Mouse (Mus musculus) kidney, embryonic 16.5 days (tissue): Measurements from ENCODE around the gene Aoc2. TPM values are rescaled to one million over a fixed set of nuclear protein-coding genes. Genes with fewer than 3 reads are reported as not detected.

Source experiments
- ATAC-seq: fragments of 200-750 bp; cut with Nextera tagmentation; 2 replicates; pipeline ENCODE4 v1.8.0; 2017; ENCODE audit warnings: moderate TSS enrichment; ENCODE audit not compliant: low FRiP score, low TSS enrichment
- H3K27ac ChIP-seq: fragments of 300-500 bp; sonication (generic); 2 replicates; pipeline ENCODE4 v1.5.1; 2014; ENCODE audit warnings: low read length
- H3K27me3 ChIP-seq: fragments of 300-500 bp; sonication (generic); 2 replicates; pipeline ENCODE4 v1.6.1; 2014; ENCODE audit warnings: low read length, control low read depth, mixed read lengths; ENCODE audit not compliant: insufficient read depth
- H3K36me3 ChIP-seq: fragments of 300-500 bp; sonication (generic); 2 replicates; pipeline ENCODE4 v1.6.1; 2014; ENCODE audit warnings: low read length, control low read depth, mixed read lengths; ENCODE audit not compliant: insufficient read depth
- H3K4me1 ChIP-seq: fragments of 300-500 bp; sonication (generic); 2 replicates; pipeline ENCODE4 v1.6.1; 2014; ENCODE audit warnings: low read length, control low read depth, mixed read lengths; ENCODE audit not compliant: insufficient read depth
- H3K4me2 ChIP-seq: fragments of 300-500 bp; sonication (generic); replicated peaks from 2 replicates; pipeline ENCODE4 v1.6.1; 2014; ENCODE audit warnings: low read depth, low read length
- H3K4me3 ChIP-seq: fragments of 300-500 bp; sonication (generic); 2 replicates; pipeline ENCODE4 v1.5.1; 2014; ENCODE audit warnings: mild to moderate bottlenecking, low read length
- H3K9ac ChIP-seq: fragments of 300-500 bp; sonication (generic); replicated peaks from 2 replicates; pipeline ENCODE4 v1.6.1; 2014; ENCODE audit warnings: low read length
- H3K9me3 ChIP-seq: fragments of 300-500 bp; sonication (generic); 2 replicates; pipeline ENCODE4 v1.6.1; 2016; ENCODE audit warnings: low read length, control low read depth
- WGBS: fragments of 180-500 bp; shearing (Covaris S2); extraction: QIAGEN DNeasy Blood & Tissue Kit; methylation state at CpG from one replicate; pipeline ENCODE4 v1.1.7; 2014; 5-methylcytosine and 5-hydroxymethylcytosine counted together
- polyA plus RNA-seq: library from polyadenylated mRNA; unstranded; fragments of >200 nt; fragmentation: Nextera tagmentation; extraction: Ambion mirVana; gene quantifications from 2 replicates; pipeline ENCODE4 v1.2.1, GENCODE M21; 2015

The Aoc2 gene
- polyA plus RNA-seq, 1 experiment from 2014 or later: 1.7 TPM

GRCm38 (mm10) chr11:101351721-101352111 lies 26.9 kb downstream of the Aoc2 start:
- 62% methylated on average over 3 of the region's 3 CpGs for WGBS

DNA sequence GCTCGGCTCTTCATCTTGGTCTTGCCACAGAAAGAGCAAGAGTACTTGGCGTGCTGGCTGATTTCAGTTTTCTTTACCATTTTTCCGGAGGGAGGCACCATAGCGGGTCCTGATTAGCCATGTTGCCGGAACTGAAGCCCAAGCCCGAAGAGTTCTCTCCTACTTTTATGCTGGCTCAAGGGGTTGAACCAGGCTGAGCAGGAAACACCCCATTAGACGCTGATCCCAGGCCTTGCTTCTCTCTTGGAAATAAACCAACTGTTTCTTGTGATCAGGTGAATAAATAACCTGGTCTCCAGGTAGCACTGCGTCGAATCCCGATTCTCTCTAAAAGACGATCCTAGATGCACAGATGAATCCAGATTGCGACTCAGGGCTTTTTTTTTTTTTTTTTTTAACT lies 28.6 kb downstream of the Aoc2 start:
- Histone ChIP-seq H3K9ac (no peak overlapping the region; the same call in 1 of the 2 replicates), H3K27me3 (no peaks in the 10 kb centered on the region), H3K36me3 (no peaks in the 10 kb centered on the region), H3K9me3 (no peaks in the 10 kb centered on the region; the same call in 1 of the 2 replicates), H3K27ac (no peak overlapping the region; the same call in 1 of the 2 replicates), H3K4me2 (no peak overlapping the region), H3K4me1 (no peaks in the 10 kb centered on the region; the same call in none of the 2 replicates), H3K4me3 (no peak overlapping the region)
- 78% methylated on average over 12 of the region's 12 CpGs for WGBS
- ATAC-seq: no peak

More at GRCm38 (mm10) chr11:101351721-101352111, 26.9 kb downstream of the Aoc2 start:
- H3K9ac ChIP-seq: no peak overlapping the region
- no peak overlapping the region for H3K4me2 ChIP-seq
- H3K27me3 ChIP-seq: no peaks in the 10 kb centered on the region
- no peaks in the 10 kb centered on the region; the same call in none of the 2 replicates for H3K4me1 ChIP-seq
- no peak overlapping the region for H3K4me3 ChIP-seq
- no peaks in the 10 kb centered on the region; the same call in 1 of the 2 replicates for H3K9me3 ChIP-seq
- no peak overlapping the region for H3K27ac ChIP-seq
- H3K36me3 ChIP-seq: no peaks in the 10 kb centered on the region
- ATAC-seq: no peak

DNA sequence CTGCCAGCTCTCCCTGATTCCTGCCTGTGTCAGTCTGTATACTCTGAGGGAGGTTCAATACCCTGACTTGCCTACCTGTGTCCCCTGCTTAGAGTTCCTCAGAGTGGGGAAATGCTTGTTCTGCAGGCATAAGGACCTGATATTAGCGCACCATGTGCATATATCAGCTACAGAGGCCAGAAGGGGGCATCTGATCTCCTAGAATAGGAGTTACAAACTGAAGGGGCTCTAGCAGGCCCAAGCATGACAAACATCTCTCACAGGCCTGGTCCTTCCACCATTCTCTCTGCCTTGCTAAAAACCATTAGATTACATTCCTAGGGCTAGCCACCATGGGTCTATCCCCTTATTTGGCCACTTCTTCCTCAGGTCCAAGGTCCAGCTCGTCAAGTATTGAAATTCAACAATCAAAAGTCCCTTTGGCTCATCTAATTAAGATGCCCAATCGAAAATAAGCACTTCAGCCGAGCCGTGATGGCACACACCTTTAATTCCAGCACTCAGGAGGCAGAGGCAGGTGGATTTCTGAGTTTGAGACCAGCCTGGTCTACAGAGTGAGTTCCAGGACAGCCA lies 29.7 kb downstream of the Aoc2 start:
- no peaks in the 10 kb centered on the region for H3K36me3 ChIP-seq
- ATAC-seq: no peak
- no peaks in the 10 kb centered on the region; the same call in none of the 2 replicates for H3K4me1 ChIP-seq
- no peaks in the 10 kb centered on the region for H3K27me3 ChIP-seq
- 88% methylated on average over 5 of the region's 5 CpGs for WGBS
- no peak overlapping the region for H3K4me3 ChIP-seq
- H3K9ac ChIP-seq: no peak overlapping the region
- no peak overlapping the region for H3K4me2 ChIP-seq
- H3K27ac ChIP-seq: no peak overlapping the region
- H3K9me3 ChIP-seq: no peaks in the 10 kb centered on the region; the same call in 1 of the 2 replicates

GRCm38 (mm10) chr11:101355916-101356315 lies 31.1 kb downstream of the Aoc2 start:
- no peak for ATAC-seq
- H3K4me3 ChIP-seq: no peak overlapping the region
- no peaks in the 10 kb centered on the region for H3K9me3 ChIP-seq
- no peak overlapping the region for H3K4me2 ChIP-seq
- WGBS: 92% methylated on average over 2 of the region's 2 CpGs
- H3K27me3 ChIP-seq: no peaks in the 10 kb centered on the region
- no peaks in the 10 kb centered on the region for H3K36me3 ChIP-seq
- no peak overlapping the region for H3K27ac ChIP-seq
- no peak overlapping the region for H3K9ac ChIP-seq
- H3K4me1 ChIP-seq: peaks cover 9% of the 10 kb centered on the region

- H3K4me2 ChIP-seq: no peak overlapping the region
- H3K27ac ChIP-seq: no peak overlapping the region
- ATAC-seq: no peak
- no peaks in the 10 kb centered on the region for H3K36me3 ChIP-seq
- 77% methylated on average over 3 of the region's 3 CpGs for WGBS
- peaks cover 13% of the 10 kb centered on the region for H3K4me1 ChIP-seq
- H3K9me3 ChIP-seq: no peaks in the 10 kb centered on the region
- H3K9ac ChIP-seq: no peak overlapping the region
- no peaks in the 10 kb centered on the region for H3K27me3 ChIP-seq
- H3K4me3 ChIP-seq: no peak overlapping the region
Measured at GRCm38 (mm10) chr11:101357505-101358182, 32.8 kb downstream of the Aoc2 start.

DNA sequence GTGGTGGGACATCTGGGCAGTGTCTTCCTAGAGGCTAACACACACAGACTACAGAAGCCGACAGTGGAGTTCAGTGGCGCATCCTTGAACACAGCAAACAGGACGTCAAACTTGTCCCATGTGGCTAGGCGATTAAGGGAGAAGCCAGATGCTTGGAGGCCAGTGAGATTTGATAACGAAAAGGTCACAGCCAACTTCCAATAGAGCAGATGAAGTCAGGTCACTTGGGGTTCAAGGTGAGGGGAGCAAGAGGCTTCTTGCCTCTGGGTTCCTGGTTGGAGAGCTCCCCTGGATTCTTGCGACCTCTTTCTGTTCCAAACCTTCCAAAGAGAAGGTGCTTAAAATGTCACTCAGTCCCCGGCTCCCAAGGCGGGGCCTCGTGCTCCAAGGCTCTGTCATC lies 34.9 kb downstream of the Aoc2 start:
- no peak for ATAC-seq
- 61% methylated on average over 9 of the region's 9 CpGs for WGBS

GRCm38 (mm10) chr11:101360651-101361113 lies 35.8 kb downstream of the Aoc2 start:
- H3K4me1 ChIP-seq: peaks cover 19% of the 10 kb centered on the region
- H3K4me2 ChIP-seq: no peak overlapping the region
- no peaks in the 10 kb centered on the region for H3K27me3 ChIP-seq
- ATAC-seq: 0 out of 2 replicates have a peak, but pooled peaks have one; percentile 28
- no peak overlapping the region for H3K4me3 ChIP-seq
- no peaks in the 10 kb centered on the region for H3K36me3 ChIP-seq
- peak overlapping the region; percentile 86 for H3K27ac ChIP-seq
- no peak overlapping the region for H3K9ac ChIP-seq
- H3K9me3 ChIP-seq: no peaks in the 10 kb centered on the region
- 26% methylated on average over 3 of the region's 3 CpGs for WGBS

More for the DNA sequence above, 34.9 kb downstream of the Aoc2 start:
- H3K27me3 ChIP-seq: no peaks in the 10 kb centered on the region
- no peak overlapping the region for H3K9ac ChIP-seq
- no peaks in the 10 kb centered on the region for H3K9me3 ChIP-seq
- peaks cover 19% of the 10 kb centered on the region for H3K4me1 ChIP-seq
- H3K4me2 ChIP-seq: no peak overlapping the region
- H3K4me3 ChIP-seq: no peak overlapping the region
- H3K36me3 ChIP-seq: no peaks in the 10 kb centered on the region
- H3K27ac ChIP-seq: peak overlapping the region; percentile 86; the same call in 1 of the 2 replicates

DNA sequence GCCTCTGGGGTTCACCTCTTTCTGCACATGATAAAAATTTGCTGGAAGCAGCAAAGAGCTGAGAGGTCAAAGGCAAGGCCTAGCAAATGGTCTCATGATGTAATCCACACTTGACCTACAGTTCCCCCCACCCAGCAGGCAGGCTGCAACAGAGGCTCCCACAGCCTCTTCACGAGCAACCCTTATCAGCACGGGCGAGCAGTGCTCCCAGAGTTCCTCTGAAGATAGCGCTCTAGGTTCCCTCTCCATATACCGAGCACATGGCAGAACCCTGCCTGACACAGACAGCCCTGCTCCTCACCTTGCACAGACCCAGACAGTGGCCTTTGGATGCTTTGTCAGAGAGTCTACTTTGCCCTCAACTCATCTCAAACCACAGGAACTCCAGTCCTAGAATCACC lies 39.7 kb downstream of the Aoc2 start:
- peak overlapping the region; percentile 57; the same call in 1 of the 2 replicates for H3K27ac ChIP-seq

DNA sequence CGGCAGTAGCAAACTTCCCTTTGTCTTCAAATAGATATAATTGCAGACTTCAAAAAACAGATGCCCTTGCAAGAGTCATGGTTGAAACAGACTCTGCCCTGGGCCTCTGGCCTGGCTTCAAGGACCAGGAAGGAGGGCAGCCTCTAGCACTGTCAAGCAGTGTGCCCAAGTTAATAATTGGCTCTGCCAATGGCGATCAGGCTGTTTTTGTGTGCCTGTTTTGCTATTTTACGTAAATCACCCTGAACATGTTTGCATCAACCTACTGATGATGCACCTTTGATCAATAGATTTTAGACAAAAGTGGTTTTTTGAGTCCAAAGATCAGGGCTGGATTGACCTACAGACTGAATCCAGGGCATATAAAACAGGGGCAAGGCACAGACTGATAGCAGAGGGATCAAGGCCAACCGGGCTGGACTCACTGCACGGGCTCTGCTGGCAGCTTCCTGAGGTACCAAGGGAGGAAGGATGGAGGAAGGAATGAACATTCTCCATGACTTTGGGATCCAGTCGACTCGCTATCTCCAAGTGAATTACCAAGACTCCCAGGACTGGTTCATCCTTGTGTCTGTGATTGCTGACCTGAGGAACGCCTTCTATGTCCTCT lies 42.6 kb downstream of the Aoc2 start, which contains the start of gene G6pc:
Gene G6pc (plus strand): TSS at position 236 of the 610 bp plus-strand sequence.
- no peak within 1 kb of the TSS for H3K4me3 ChIP-seq
- no peak for ATAC-seq
- H3K9ac ChIP-seq: no peak within 1 kb of the TSS
- H3K36me3 ChIP-seq: no peaks in the 10 kb centered on the region
- WGBS: 81% methylated on average over 8 of the region's 8 CpGs
- no peak within 1 kb of the TSS for H3K4me2 ChIP-seq
- no peak within 1 kb of the TSS for H3K27ac ChIP-seq
- no peaks in the 10 kb centered on the region for H3K9me3 ChIP-seq
- no peaks in the 10 kb centered on the region for H3K27me3 ChIP-seq
- H3K4me1 ChIP-seq: peaks cover 6% of the 10 kb centered on the region; the same call in 1 of the 2 replicates

More for the DNA sequence above, 39.7 kb downstream of the Aoc2 start:
- WGBS: 75% methylated on average over 5 of the region's 5 CpGs
- Histone ChIP-seq H3K27me3 (no peaks in the 10 kb centered on the region), H3K4me3 (no peak overlapping the region), H3K4me1 (peaks cover 19% of the 10 kb centered on the region), H3K4me2 (no peak overlapping the region), H3K9me3 (no peaks in the 10 kb centered on the region), H3K9ac (no peak overlapping the region), H3K36me3 (no peaks in the 10 kb centered on the region)
- ATAC-seq: peak; percentile 60
